Mouse (Mus musculus) T-helper 17 cell (primary cell): ENCODE measurements around the gene Shf.

ENCODE experiments used
- in situ Hi-C, 2 experiments: fragments of 300-600 bp; cut with MboI, MseI; formaldehyde crosslinking; loops; 1 replicate in 1 of 2; 2 replicates in 1 of 2; pipeline ENCODE4 v1.15.1; 2025; ENCODE audit warnings: high pct_unique_total_duplicates in 2 of 2

Gene Shf

DNA sequence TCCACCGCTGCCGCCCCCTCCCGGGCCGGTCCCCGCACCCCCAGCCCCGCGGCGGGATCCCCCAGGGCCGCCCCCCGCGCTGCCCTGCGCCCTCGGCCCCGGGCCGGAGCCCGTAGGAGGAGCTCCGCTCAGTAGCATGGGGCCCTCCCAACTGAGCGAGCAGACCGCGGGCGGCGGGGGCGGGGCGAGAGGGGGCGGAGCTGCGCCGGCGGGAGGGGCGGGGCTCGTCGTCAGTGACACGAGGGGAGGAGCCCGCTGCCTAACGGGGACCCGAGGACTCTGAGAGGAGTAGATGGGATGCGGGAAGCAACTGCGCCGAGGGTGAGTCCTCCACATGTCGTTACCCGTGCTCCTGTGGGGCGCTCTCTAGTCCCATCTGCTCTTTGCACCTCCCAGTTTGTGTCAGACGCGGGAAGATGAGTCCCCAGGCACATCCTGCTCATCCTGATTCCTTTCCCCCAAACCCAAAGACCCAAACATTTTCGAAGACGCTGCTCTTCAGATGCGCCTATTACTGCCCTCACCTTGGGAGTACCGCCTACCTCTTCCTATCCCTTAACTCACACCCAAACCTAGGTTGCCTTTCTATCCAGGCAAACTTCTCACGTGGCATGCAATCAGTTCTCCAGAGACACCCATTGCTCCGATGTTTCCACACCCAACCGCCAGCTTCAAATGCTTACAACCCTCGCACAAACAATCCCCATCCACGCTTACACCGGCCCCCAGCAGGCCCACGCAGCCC lies at the start of gene Shf:
Gene Shf (minus strand): TSS at position 168 of the 745 bp plus-strand sequence.
- in situ Hi-C loops = no loop called here

DNA sequence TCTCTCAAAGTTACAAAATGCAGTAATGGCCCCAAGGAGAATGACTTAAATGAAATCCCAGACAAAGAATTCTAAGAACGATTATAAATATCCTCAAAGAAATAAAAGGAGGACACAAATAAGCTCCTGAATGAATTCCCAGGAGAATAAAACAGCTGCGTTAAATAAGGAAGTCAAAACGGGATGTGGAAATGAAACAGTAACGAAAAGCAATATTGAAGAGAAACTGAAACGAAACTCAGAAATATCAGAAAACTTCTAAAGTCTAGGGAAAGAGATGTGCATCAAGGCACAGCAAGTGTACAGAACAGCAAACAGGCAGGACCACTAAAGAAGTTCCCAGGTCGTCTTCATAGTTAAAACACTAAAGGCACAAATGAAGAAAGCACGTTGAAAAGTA lies 40.0 kb upstream of the Shf start:
- in situ Hi-C loops = no loop called here

DNA sequence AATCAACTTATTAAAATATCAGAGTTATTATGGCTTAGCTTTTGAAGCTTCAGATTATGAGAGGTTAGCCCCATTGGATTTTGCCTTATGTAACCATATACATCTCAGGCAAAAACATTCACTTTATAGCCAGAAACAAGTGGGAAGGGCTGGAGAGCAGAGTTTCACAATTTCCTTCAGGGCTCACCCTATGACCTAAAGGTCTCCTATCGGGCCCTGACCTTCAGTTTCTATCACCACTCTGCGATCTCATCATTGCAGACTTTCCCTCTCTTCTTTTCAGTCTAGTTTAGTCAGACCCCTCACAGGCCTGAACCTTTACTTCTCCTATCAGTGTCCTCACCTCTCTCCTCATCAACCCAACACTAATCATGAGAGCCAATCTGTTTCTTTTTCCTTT lies 38.6 kb upstream of the Shf start:
- in situ Hi-C loops = no loop called here

DNA sequence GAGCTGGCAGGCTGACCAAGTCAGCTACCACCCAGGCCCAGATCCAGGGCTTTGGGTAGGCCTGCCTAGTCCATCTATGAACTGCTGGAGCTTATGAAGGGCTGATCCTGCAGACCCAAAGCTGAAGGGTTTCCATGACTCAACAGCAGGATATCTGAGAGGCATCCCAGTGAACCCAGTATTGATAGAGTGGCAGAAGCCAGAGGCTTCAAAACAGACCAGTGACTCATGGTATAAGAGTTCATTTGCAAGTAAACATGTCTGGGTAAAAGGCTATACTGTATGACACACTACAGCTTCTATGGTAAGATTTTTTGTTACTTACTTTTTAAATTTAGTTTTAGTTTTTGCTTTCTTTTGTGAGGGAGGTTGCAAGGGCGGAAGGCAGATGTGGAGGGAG lies 27.2 kb upstream of the Shf start:
- in situ Hi-C loops = no loop called here

DNA sequence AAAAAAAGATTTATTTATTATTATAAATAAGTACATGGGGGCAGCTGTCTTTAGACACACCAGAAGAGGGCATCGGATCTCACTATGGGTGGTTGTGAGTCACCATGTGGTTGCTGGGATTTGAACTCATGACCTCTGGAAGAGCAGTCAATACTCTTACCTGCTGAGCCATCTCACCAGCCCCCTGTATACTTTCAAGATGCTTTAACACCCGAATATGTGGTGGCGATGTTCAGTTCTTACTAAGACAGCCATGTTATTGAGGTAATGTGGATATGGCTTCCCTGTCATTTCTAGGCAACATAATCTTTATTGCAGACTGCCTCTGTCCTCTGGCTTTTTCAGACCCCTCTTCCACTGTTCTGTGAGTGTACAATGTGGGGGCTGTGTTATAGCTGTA lies 18.2 kb upstream of the Shf start:
- in situ Hi-C loops = loop anchor here (5.0 to 10.0 kb wide), 2 partner anchors 78 to 175 kb away; no protein-coding TSS in a partner anchor

DNA sequence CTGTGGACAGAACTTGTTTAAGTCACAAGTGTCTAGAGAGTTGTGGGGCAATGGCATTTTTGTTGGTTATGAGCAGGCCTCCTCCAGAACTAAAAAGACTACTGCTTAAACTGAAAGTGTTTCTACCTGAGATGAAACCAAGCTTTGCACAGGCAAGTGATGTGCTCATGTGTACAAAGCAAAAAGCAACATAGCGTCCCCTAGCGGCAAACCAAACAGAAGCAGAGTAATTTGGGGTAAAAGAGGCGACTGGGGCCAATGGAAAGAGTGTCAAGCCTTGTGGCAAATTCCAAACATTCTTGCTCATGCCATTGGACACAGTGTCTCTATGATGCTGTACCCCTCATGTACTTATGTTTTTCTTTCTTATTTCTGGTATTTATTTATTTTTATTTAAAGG lies 16.1 kb upstream of the Shf start:
- in situ Hi-C loops = loop anchor here (5.0 to 10.0 kb wide), 2 partner anchors 80 to 177 kb away; no protein-coding TSS in a partner anchor

DNA sequence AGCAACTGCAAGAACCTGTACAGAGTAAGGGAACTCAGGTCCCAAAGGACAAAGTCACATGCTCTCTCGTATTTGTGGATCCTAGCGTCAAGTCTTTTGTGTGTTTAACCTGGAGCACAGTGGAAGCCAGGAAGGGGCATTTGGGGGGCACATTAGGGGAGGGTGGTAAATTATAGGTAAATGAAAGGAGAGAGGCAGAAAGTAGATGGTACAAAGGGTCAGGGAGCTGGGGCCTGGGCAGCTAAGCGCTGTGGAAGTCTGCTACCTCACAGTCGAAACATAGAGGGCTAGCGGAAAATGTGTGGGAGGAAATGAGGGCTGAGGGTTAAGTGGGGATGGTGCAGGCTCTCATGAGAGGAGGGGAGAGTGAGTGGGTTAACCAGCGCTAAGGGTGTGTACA lies 13.2 kb upstream of the Shf start:
- in situ Hi-C loops = loop anchor here (5.0 to 10.0 kb wide), 3 partner anchors 83 to 245 kb away; no protein-coding TSS in a partner anchor

DNA sequence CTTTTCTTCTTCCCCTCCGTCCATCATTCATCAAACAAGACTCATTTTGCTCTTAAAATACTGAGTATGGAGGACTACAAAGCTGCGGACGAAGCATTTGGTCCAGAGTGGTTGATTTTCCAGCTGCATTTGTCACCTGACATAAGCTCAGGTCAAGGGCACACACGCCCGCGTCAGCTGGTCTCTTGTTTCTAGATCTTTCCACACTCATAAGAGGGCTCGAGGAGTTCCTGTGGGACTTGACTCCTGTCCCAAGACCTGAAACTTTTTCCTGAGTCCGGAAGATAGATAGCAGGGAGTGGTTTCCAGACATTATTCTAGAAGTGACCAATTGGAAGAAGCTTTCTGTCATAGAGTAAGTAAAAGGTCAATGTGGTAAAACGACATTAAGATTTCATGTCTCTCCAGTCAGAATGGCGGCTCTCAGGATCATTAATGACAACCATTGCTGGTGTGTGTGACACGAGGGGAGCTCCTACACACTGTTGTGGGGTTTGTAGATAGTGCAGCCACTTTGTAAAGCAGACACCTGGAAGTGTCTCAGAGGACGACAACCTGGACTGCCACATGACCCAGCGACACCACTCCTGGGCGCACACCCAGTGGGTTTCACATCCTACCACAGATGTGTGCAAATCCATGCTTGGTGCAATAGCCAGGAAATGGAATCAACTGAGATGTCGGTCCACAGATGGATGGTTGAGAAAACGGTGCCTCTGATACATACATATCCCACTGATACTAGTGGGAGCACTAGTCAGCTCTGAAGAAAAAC lies 12.6 kb upstream of the Shf start:
- in situ Hi-C loops = loop anchor here (5.0 to 10.0 kb wide), 3 partner anchors 83 to 246 kb away; no protein-coding TSS in a partner anchor

DNA sequence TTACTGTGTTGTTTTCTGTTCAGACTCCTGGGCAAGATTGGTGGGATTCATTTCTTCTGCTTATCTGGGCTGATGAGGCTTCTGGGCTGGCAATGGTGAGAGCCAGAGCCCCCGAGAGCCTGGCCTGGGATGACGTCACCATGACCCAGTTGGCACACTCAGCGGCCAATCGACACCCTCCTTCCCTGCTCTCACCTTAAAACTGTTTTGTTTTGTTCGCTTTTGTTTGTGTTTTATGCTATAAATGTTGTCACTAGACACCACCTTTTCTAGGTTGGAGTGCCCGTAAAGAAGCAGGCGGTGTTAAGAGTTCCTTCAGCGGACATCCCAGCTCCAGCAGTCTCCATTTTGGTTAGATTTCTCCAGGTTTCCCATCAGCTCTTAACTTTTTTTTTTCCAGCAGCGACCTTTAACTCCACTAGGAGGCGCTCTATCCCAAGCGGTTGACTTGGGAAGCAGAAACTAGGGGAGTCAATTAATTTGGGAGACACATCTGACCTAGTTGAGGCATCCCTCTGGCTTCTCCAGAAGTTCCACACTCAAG lies 11.9 kb upstream of the Shf start:
- in situ Hi-C loops = loop anchor here (5.0 to 10.0 kb wide), 3 partner anchors 84 to 246 kb away; no protein-coding TSS in a partner anchor

DNA sequence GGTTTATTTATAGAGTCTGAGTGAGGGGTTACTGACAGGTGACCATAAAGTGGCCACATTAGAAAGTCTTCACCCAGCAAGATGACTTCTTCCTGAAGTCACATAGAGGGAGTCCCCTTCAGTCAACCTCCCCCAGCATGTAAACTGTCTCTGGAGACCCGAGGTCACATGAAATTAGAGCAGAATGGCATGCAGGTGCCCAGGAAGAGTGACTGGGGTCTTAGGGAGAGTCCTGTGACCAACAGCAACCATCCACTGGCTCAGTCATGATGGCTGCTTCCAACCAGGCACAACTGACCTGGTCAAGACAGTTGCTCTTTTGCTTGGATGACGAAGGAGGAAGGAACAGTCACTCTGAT lies 10.3 kb upstream of the Shf start:
- in situ Hi-C loops = loop anchor here in 1 of 2 experiments (5.0 kb wide), 2 partner anchors 248 to 378 kb away; no protein-coding TSS in a partner anchor

DNA sequence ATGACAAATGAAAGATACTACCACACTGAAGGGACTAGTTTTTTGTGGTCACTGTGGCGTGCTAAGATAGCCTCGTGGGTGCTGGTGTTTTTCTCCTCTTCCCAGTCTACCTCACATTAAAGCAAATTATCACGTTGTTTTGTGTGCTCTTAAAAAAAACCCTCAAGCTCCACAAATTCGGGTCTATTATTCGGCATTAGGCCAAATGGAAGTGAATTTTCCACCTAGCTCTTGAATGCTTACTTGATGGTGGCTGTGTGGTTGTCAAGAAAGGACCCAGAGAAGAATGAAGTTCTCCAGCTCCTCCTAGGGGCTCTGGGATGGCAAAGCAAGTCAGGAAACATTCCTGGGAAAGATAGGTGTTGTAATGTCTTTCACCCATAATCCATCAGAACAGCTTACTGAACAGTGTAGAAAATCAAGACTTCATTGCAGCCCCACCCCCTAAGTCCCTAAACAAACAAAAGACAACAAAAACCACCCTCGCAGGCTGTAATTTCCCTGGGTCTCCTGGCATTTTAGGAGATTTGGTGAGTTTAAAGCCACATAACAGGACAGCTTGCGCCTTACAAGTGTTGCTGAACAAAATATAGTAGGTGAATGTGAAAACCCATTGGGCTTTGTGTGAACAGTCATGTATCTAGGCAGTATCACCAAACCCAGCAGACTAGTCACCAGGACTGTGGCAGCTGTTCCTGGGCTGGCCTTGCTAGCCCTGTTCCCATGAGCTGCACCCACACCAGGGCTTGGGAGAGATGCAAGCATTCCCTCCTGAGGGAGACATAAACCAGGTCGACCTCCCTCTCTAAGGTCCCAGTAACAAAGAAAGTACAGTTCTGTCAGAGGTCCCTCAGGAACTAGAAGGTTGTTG lies 9.7 kb upstream of the Shf start:
- in situ Hi-C loops = loop anchor here in 1 of 2 experiments (5.0 kb wide), 2 partner anchors 249 to 379 kb away; no protein-coding TSS in a partner anchor

DNA sequence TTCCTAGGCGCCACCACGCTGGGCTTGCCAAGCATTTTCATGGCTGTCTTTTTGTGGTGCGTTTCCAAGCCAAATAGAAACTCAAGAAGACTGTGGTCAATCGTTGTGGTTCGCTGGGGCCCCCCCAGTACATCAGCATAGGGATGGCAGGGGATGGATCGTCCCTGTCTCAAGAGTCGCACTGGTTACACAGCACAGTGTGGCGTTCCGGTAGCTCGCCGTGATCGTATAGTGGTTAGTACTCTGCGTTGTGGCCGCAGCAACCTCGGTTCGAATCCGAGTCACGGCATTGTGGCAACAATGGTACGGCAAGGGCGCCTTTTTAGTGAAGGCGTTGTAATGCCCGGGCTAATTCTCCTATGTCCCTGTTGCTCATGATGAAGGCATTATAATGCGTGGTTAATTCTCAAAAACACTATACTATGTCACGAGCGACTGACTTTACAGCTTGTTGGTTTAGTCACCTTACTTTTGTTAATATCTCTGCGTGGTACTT lies 8.8 kb upstream of the Shf start:
- in situ Hi-C loops = loop anchor here in 1 of 2 experiments (5.0 kb wide), 2 partner anchors 250 to 380 kb away; no protein-coding TSS in a partner anchor

DNA sequence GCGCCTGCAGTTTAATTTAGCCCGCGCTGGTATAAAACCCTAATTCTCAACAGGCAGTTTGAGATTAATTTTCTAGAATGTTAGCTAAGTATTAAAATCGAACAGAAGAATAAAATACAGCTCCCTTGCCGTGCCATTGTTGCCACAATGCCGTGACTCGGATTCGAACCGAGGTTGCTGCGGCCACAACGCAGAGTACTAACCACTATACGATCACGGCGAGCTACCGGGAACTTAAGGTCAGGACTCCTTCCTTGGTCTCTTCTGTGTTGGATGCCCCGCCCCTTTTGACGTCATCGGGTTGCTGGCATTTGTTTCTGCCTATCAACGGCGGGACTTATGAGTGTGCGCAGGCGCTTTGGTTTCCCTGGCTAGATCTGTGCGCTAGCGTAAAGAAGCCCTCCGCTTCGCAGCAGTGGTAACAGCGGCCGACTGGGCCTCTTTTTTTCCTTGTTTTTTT lies 8.3 kb upstream of the Shf start:
- in situ Hi-C loops = loop anchor here in 1 of 2 experiments (5.0 kb wide), 2 partner anchors 250 to 380 kb away; no protein-coding TSS in a partner anchor

DNA sequence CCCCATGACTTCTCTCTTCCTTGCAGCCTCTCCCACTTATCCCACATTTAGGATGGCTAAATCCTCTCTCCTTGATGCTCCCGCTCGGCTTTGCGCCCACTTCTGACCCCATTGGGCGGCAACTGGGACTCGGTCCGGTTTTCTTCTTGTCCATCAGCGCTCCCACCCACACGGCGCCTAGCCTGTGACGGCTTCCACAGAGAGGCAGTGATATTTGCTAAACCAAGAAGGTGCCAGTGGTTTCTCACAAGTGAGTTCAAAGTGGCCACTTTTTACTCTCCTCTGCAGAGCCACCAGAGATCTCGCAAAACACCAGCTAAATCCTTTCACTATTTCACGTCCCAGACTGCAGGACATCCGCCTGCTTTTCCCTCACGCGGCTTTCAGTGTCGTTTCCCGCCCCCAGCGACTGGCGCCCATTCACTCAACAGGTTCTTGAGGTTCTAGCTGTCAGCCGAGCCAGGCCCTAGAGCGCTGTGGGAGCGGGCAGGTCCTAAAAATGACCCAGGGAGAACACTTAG lies 7.1 kb upstream of the Shf start:
- in situ Hi-C loops = loop anchor here in 1 of 2 experiments (5.0 kb wide), 2 partner anchors 251 to 381 kb away; no protein-coding TSS in a partner anchor

DNA sequence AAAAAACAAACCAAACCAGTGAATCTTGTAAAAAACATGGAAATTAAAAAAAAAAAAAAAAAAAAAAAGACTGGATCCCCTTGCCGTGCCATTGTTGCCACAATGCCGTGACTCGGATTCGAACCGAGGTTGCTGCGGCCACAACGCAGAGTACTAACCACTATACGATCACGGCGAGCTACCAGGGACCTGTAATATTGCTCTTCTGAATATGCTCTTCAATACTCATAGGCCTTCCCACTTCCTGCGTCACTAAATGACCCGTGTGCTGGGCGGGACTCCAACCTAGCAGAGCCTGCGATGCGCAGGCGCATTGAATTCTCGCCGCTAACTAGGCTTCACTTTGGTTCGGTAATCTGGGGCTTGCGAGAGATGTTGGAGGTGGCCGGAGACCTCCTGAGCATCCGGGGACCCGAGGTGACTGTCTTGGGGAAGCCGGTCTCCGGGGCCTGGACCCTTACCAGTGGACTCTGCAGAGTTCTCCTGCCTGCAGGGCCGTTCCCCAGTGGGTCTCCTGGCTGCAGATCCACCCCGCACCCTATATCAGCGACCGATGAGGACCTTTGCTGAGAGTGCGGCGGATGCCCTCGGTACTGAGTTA lies 6.5 kb upstream of the Shf start:
- in situ Hi-C loops = loop anchor here in 1 of 2 experiments (5.0 kb wide), 2 partner anchors 252 to 382 kb away; no protein-coding TSS in a partner anchor

DNA sequence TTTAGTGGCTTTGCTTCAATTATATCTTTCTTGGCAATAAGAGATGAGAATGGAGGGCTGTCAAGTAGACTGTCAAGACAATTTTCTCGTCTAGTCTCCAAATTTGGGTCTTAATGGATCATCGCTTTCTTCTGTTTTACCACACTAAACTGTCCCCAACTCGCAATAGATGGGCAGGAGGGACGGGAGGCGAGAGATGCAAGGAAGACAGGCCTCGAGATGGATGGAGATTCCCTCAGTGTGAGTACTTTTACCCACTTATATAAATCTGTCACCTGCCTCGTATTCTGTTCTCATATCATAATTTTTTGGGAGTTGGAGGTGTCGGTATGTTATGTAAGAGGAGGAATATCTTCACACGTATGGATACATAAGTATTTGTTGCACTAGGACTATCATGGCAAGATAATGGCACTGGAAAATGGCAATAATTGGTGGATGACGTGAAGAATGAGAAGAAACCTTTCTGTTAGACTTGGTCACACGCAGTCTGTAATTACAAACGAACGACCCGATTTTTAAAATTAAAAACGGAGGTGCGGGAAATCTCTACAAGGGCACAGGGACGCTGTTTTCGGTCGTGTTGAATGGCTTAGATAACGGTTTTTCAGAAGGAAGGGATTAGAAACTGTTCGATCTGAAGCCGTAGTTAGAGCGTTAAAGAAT lies 5.8 kb upstream of the Shf start:
- in situ Hi-C loops = loop anchor here (5.0 kb wide), 4 partner anchors 253 to 383 kb away; no protein-coding TSS in a partner anchor

DNA sequence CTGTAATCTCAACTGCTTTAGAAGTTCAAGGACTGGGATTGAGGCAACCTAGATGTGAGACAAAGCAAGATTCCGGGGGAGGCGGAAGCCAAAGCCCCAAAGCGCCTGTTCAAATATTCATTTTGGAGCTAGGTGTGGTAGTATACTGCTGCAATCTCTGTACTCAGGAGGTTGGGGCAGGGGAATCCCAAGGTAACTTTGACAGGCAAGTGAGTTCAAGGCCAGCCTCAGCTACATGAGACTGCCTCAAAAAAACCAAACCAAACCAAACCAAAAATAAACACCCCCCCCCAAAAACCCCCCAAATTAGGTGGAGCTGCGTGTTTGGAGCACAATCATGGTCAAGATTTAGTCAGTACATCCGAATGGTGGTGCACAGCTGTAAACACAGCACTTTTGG lies 5.0 kb upstream of the Shf start:
- in situ Hi-C loops = loop anchor here (5.0 kb wide), 2 partner anchors 293 to 373 kb away; no protein-coding TSS in a partner anchor

DNA sequence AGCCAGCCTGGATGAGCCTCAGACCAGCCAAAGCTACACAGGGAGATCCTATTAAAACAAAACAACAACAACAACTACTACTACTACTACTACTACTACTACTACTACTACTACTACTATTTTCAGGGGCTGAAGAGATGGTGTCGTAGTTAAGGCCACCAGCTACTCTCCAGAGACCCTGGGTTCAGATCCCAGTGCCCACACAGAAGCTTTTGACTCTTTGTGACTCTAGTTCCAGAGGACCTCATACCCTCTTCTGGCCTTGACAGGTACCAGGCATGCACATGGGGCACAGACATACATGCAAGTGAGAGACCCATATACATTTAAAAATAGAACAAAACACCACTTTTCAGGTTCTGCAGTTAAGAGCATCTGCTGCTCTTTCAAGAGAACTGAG lies 3.6 kb upstream of the Shf start:
- in situ Hi-C loops = loop anchor here (5.0 kb wide), 2 partner anchors 295 to 375 kb away; no protein-coding TSS in a partner anchor

DNA sequence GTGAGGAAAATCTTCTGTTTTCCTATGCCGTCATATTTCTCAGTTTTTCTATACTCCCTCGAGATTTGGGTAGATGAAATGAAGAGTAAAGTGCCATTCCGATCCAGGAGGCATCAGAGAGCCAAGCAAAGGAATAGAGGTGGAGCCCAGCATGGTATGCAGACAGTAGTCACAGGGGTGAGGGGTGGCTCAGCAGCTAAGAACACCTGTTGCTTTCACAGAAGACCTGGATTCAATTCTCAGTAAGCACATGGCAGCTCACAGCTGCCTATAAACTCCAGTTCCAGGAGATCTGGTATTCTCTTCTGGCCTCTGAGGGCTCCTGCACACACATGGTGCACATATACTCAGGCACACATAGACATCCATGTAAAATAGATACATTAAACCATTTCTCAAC lies 3.1 kb upstream of the Shf start:
- in situ Hi-C loops = loop anchor here (5.0 kb wide), 2 partner anchors 295 to 375 kb away; no protein-coding TSS in a partner anchor
